Mouse (Mus musculus) liver, embryonic 13.5 days (tissue): ENCODE results near the gene Dyrk2. TPM values are rescaled to one million over a fixed set of nuclear protein-coding genes. Genes with fewer than 3 reads are reported as not detected.

Source experiments
- ATAC-seq: fragments of 200-750 bp; cut with Nextera tagmentation; 2 replicates; pipeline ENCODE4 v1.8.0; 2017; ENCODE audit warnings: low read depth, mild to moderate bottlenecking, moderate number of reproducible peaks, moderate library complexity
- DNase-seq: peaks from one replicate; pipeline ENCODE4 v3.0.0; 2022
- H3K27ac ChIP-seq: fragments of 300-500 bp; sonication (generic); 2 replicates; pipeline ENCODE4 v1.5.1; 2015; ENCODE audit warnings: moderate library complexity, mild to moderate bottlenecking, inconsistent platforms
- H3K27me3 ChIP-seq: fragments of 300-500 bp; sonication (generic); 2 replicates; pipeline ENCODE4 v1.6.1; 2015; ENCODE audit warnings: mild to moderate bottlenecking, inconsistent platforms
- H3K36me3 ChIP-seq: fragments of 300-500 bp; sonication (generic); 2 replicates; pipeline ENCODE4 v1.6.1; 2015; ENCODE audit warnings: mild to moderate bottlenecking, inconsistent platforms
- H3K4me1 ChIP-seq: fragments of 300-500 bp; sonication (generic); replicated peaks from 2 replicates; pipeline ENCODE4 v1.6.1; 2015; ENCODE audit warnings: inconsistent platforms
- H3K4me2 ChIP-seq: fragments of 300-500 bp; sonication (generic); 2 replicates; pipeline ENCODE4 v1.6.1; 2015; ENCODE audit warnings: inconsistent platforms, mild to moderate bottlenecking, moderate library complexity
- H3K4me3 ChIP-seq: fragments of 300-500 bp; sonication (generic); replicated peaks from 2 replicates; pipeline ENCODE4 v1.5.1; 2015; ENCODE audit warnings: mild to moderate bottlenecking, inconsistent platforms
- H3K9ac ChIP-seq: fragments of 300-500 bp; sonication (generic); 2 replicates; pipeline ENCODE4 v1.6.1; 2015; ENCODE audit warnings: mild to moderate bottlenecking, inconsistent platforms
- H3K9me3 ChIP-seq: fragments of 300-500 bp; sonication (generic); replicated peaks from 2 replicates; pipeline ENCODE4 v1.6.1; 2016; ENCODE audit warnings: inconsistent platforms
- WGBS: fragments of 180-500 bp; shearing (Covaris S2); methylation state at CpG from one replicate; pipeline ENCODE4 v1.1.7; 2015; ENCODE audit not compliant: insufficient replicate concordance; 5-methylcytosine and 5-hydroxymethylcytosine counted together
- polyA plus RNA-seq: library from polyadenylated mRNA; unstranded; fragments of >200 nt; fragmentation: Nextera tagmentation; extraction: Ambion mirVana; gene quantifications from 2 replicates; pipeline ENCODE4 v1.2.1, GENCODE M21; 2015

The Dyrk2 gene
- polyA plus RNA-seq, 1 experiment from 2014 or later, result 1.9 TPM

DNA sequence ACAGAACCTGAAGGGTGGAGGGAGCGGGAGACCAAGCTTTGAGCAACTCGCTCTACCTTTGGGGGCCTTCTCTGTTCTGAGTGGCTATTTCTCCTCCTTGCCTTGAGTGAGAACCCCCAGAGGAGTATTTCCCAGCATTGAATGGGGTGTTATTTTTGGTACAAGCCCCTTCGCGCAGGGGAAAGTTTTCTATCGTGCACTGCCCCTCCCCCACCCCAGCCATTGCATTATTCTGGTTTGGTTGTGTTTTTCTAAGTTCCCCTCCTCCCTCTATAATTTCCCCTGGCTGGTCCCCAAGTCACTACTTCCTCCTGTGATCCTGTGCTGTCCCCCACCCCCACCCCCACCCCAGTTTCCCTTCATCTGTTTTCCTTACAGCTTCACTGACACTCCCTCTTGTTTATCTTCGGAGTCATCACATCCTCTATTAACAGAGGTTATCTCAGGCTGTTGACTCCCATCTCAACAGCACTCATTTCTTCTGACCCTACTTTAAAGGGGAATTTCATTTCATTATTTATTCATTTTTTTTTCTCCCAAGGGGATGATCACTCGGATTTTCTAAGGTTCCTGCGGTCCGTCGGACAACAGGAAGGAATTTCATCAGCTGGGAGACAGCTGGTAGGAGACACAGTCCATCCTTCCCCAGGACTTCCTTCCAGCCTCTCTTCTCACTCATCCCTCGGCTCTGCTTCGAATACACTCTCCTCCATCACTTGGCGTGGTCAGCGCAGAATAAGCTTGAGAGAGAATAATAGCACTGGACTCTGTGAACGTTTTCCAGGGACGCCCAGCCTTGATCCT, 58.9 kb downstream of the Dyrk2 start:
- ATAC-seq, result no peak
- no peak overlapping the region for H3K9ac ChIP-seq
- H3K4me3 ChIP-seq, result no peak overlapping the region
- H3K4me1 ChIP-seq, result peaks cover 9% of the 10 kb centered on the region; the same call in 1 of the 2 replicates
- 17% methylated on average over 16 of the region's 16 CpGs for WGBS
- DNase-seq, result no peak
- no peaks in the 10 kb centered on the region for H3K9me3 ChIP-seq
- H3K4me2 ChIP-seq, result 0 out of 2 replicates have a peak overlapping the region, but pooled peaks have one; percentile 5
- H3K27me3 ChIP-seq, result no peaks in the 10 kb centered on the region
- no peaks in the 10 kb centered on the region for H3K36me3 ChIP-seq
- no peak overlapping the region for H3K27ac ChIP-seq
